ENCODE assay signal across 23 mouse cellular contexts in the genomic region with DNA sequence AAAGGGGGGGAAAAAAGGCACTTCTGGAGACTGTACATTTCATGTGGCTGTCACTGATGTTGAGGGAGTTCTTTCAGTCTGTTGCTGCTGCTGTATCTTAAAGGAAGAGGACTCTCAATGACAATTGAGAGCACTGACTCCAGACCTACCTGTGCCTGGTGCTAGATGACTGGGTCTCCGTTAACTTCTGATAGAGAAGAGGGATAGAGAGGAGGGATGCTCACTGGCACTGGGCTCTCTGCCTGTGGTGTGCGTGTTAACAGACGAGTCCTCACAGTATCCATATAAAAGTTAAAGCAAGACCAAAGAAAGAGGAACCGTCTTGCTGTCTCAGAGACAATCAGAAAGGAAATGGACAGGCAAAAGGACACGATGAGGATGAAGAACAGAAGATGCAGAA. TPM values are rescaled to one million over a fixed set of nuclear protein-coding genes. Genes with fewer than 3 reads are reported as not detected.
DNase-seq lines count a peak whose midpoint lies in the region; ATAC-seq and TF ChIP-seq lines count a peak whose summit lies in the region.
"Had no signal": no experiment of that assay in that cellular context is flagged by ENCODE, and none has a peak within 500 bp of the region (broad histone marks: within the 10 kb centered on the region; RNA-seq: fewer than 3 reads in every experiment).

No protein-coding gene starts in this region.

- TF ChIP-seq CTCF in thymus, adult 2 months (IDR thresholded peaks at IDR 0.05; ENCODE audit: borderline replicate concordance, control insufficient read depth, extremely low read depth, insufficient read depth, low read length, poor library complexity), result no peak

- no peaks in the 10 kb centered on the region for H3K36me3 ChIP-seq in heart, embryonic 12.5 days
- no peaks in the 10 kb centered on the region for H3K36me3 ChIP-seq in thymus, adult 2 months (ENCODE audit: control insufficient read depth, insufficient read depth, low read length)
- H3K36me3 ChIP-seq: heart, embryonic 10.5 days; heart, embryonic 15.5 days had no signal

- 85% methylated on average over 5 of the region's 5 CpGs for WGBS in heart, embryonic 12.5 days
- 76% methylated on average over 5 of the region's 5 CpGs for WGBS in thymus, adult 2 months

- peaks cover 23% of the 10 kb centered on the region for H3K4me1 ChIP-seq in heart, embryonic 12.5 days (replicated peaks)
- peaks cover 51% of the 10 kb centered on the region for H3K4me1 ChIP-seq in thymus, adult 2 months (replicated peaks; ENCODE audit: control insufficient read depth, insufficient read depth, low read length)
- H3K4me1 ChIP-seq: embryonic facial prominence, embryonic 10.5 days; forebrain, embryonic 10.5 days had no signal

- peak; percentile 71 for DNase-seq in heart, adult 11 months
- DNase-seq in thymus, adult 2 months, result no peak
- no peak for DNase-seq in thymus, postnatal 25 days
- DNase-seq in naive thymus-derived CD4-positive, alpha-beta T cell, adult 2 months (ENCODE audit: low read depth), result peak; percentile 60
- no peak for DNase-seq in ovary, adult 18-20 months (ENCODE audit: low spot score)
- DNase-seq in heart, postnatal 10 days, result no peak
- DNase-seq: adrenal gland, postnatal 14 days; cerebellum, adult 2 months; cerebellum, postnatal 10 days; gastrocnemius, adult 2 months; gastrocnemius, postnatal 25 days; heart, adult 18-20 months had no signal

- no peak overlapping the region for H3K9ac ChIP-seq in heart, embryonic 12.5 days
- H3K9ac ChIP-seq: heart, embryonic 15.5 days; hindbrain, embryonic 14.5 days had no signal

- H3K4me3 ChIP-seq in heart, embryonic 12.5 days, result no peak overlapping the region
- no peak overlapping the region for H3K4me3 ChIP-seq in thymus, adult 2 months (ENCODE audit: control insufficient read depth, insufficient read depth, low read length)
- H3K4me3 ChIP-seq: embryonic facial prominence, embryonic 10.5 days; erythroblast, embryonic 14.5 days; forebrain, embryonic 10.5 days; gastrocnemius, adult 2 months; heart, embryonic 10.5 days; heart, embryonic 15.5 days; hindbrain, embryonic 10.5 days had no signal

- intact Hi-C loops in heart, postnatal 10 days (cut with DNase I), result no loop called here

- TF ChIP-seq POLR2A in thymus, adult 2 months (IDR thresholded peaks at IDR 0.05; ENCODE audit: control insufficient read depth, extremely low read depth, insufficient read depth, low read length, poor library complexity), result no peak

- no peak overlapping the region for H3K27ac ChIP-seq in heart, embryonic 12.5 days (ENCODE audit: poor library complexity, severe bottlenecking)
- H3K27ac ChIP-seq in thymus, adult 2 months (ENCODE audit: control insufficient read depth, insufficient read depth, low read length), result peak overlapping the region; percentile 52
- H3K27ac ChIP-seq: embryonic facial prominence, embryonic 10.5 days; forebrain, embryonic 10.5 days; gastrocnemius, adult 2 months; heart, embryonic 10.5 days; heart, embryonic 15.5 days; hindbrain, embryonic 10.5 days; hindbrain, embryonic 14.5 days had no signal

- H3K27me3 ChIP-seq in heart, embryonic 12.5 days (replicated peaks), result no peaks in the 10 kb centered on the region
- H3K27me3 ChIP-seq in thymus, adult 2 months (ENCODE audit: control insufficient read depth, insufficient read depth, low read length), result no peaks in the 10 kb centered on the region
- H3K27me3 ChIP-seq: heart, embryonic 15.5 days; Patski had no signal

- H3K4me2 ChIP-seq in heart, embryonic 12.5 days, result no peak overlapping the region
- H3K4me2 ChIP-seq: heart, embryonic 15.5 days; hindbrain, embryonic 14.5 days had no signal

- ATAC-seq in heart, embryonic 12.5 days (ENCODE audit: insufficient number of reproducible peaks, low FRiP score), result no peak
- ATAC-seq: activated CD4-positive, CD25-positive, alpha-beta regulatory T cell, adult 4 months; forebrain, embryonic 14.5 days; Patski had no signal

- no peaks in the 10 kb centered on the region for H3K9me3 ChIP-seq in heart, embryonic 12.5 days (replicated peaks)
- H3K9me3 ChIP-seq: embryonic facial prominence, embryonic 10.5 days; forebrain, embryonic 10.5 days; heart, embryonic 10.5 days; heart, embryonic 15.5 days; hindbrain, embryonic 10.5 days had no signal

RNA-seq across cellular contexts. Expression of gene Gpr183, which starts 8.7 kb away (rescaled TPM):
- 1.6 and 1.7 TPM in 2 replicates for polyA plus RNA-seq in heart, embryonic 12.5 days (2016; fragmentation: Nextera tagmentation; extraction: Ambion mirVana)
- polyA plus RNA-seq in thymus, adult 2 months (2012; rRNA removed), result 10.1 and 10.3 TPM in 2 replicates
- 1 to 10 TPM; 1.3 TPM for total RNA-seq in heart, postnatal 10 days (2021)
- polyA plus RNA-seq: Patski had no signal

RNA-seq across cellular contexts. Expression of gene Gpr18, which starts 40.7 kb away (rescaled TPM):
- 0.17 and 0.29 TPM in 2 replicates for polyA plus RNA-seq in heart, embryonic 12.5 days (2016; fragmentation: Nextera tagmentation; extraction: Ambion mirVana)
- 24.8 and 32.8 TPM in 2 replicates for polyA plus RNA-seq in thymus, adult 2 months (2012; rRNA removed)
- total RNA-seq in heart, postnatal 10 days (2021), result under 1 TPM; 0.27 to 0.45 TPM
- total RNA-seq: gastrocnemius, adult 2 months; gastrocnemius, postnatal 25 days had no signal
- polyA plus RNA-seq: cerebellum, adult 2 months; erythroblast, embryonic 14.5 days; forebrain, embryonic 14.5 days; hindbrain, embryonic 14.5 days had no signal

Comparison
In these comparisons a context has a peak if more than half of its experiments do, and no peak if none do; other contexts are left out.
1. DNase-seq: peak in heart, adult 11 months (single experiment) and naive thymus-derived CD4-positive, alpha-beta T cell, adult 2 months (single experiment); none in thymus, adult 2 months (single experiment), thymus, postnatal 25 days (single experiment), ovary, adult 18-20 months (single experiment) and heart, postnatal 10 days (0 of 2).
2. RNA of gene Gpr18, which starts 40.7 kb away (polyA plus RNA-seq): 24.8 to 32.8 TPM in thymus, adult 2 months; 0.17 to 0.29 TPM in heart, embryonic 12.5 days; every median in the first group is over 10 times any median in the second.